Mouse (Mus musculus): ENCODE data around the gene 9130204L05Rik.

GRCm38 (mm10) chr3:91052654-91053053 is 37.9 kb downstream of the 9130204L05Rik start:
- no peak for TF ChIP-seq EP300 (IDR thresholded peaks at IDR 0.05)
- no peak for TF ChIP-seq CTCF (IDR thresholded peaks at IDR 0.05)

Measured in lung, postnatal 0 days (tissue).